Mouse (Mus musculus) heart, postnatal 0 days (tissue): ENCODE measurements around the gene Slfnl1.

Source experiments
- CTCF ChIP-seq: IDR thresholded peaks from 2 replicates; pipeline ENCODE4 v1.5.1; 2016; ENCODE audit warnings: antibody characterized with exemption, control low read depth, low read depth
- EP300 ChIP-seq: IDR thresholded peaks from 2 replicates; pipeline ENCODE4 v1.6.1; 2016; ENCODE audit warnings: antibody characterized with exemption, low read depth

DNA sequence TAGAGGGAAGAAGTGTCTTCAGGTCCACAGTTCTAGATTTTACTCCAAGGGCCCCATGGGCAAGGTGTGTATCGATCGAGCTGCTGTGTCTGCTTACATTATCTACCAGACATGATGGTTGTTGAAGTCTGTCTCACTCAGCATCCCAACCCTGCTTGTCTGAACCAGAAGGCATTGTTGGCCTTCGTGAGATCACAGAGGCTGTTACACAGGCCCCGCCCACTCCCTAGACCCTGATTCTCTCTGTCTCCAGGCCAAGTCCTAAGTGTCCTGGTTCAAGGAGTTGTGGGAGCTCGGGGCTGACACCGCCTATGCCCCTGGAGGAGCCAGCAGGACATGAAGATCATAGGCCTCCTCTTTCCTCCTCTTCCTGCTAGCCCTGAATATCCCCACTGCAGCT lies at the start of gene Slfnl1:
- no peak for TF ChIP-seq CTCF
- no peak for TF ChIP-seq EP300
